Mouse (Mus musculus): ENCODE measurements at regions not wholly inside any gene's neighbourhood (a gene's known extent, or its start where the extent isn't known, plus 50 kb on each side); places are given as distances from the start of the nearest gene placed in this dataset.

GRCm38 (mm10) chr1:128803433-128804060 is 211.5 kb upstream of the Cxcr4 start:
- Histone ChIP-seq H3K27me3 (ENCODE audit: control insufficient read depth, insufficient read depth, low read length) (no peaks in the 10 kb centered on the region), H3K36me3 (ENCODE audit: control insufficient read depth, insufficient read depth, low read length) (no peaks in the 10 kb centered on the region), H3K27ac (ENCODE audit: insufficient read depth, low read depth, low read length) (no peak overlapping the region), H3K4me1 (ENCODE audit: control insufficient read depth, insufficient read depth, insufficient read length, low read length) (no peaks in the 10 kb centered on the region), H3K4me3 (ENCODE audit: low read depth, low read length) (no peak overlapping the region)
- TF ChIP-seq POLR2A (IDR thresholded peaks at IDR 0.05; ENCODE audit: low read depth, low read length) (no peak), CTCF (IDR thresholded peaks at IDR 0.05; ENCODE audit: extremely low read depth, insufficient read length, insufficient replicate concordance, low read depth, low read length) (no peak)
- WGBS = 39% methylated on average over 9 of the region's 9 CpGs

DNA sequence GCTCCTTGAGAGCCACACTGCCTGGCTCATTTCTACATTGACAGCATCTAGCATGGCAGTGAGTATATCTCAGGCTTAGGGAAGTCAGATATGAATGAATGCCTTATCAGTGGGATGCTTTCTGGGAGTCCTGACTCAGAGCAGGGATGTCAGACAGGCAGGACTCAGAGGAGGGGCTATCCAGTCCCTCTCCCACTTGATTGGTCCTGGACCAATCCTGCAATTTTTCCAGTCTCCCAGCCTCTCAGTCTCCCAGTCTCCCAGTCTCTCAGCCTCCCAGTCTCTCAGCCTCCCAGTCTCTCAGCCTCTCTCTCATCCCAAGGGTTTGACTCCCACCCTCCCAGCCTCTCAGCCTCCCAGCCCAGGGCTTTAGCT is 211.0 kb upstream of the Cxcr4 start:
- Histone ChIP-seq H3K27me3 (ENCODE audit: control insufficient read depth, insufficient read depth, low read length) (no peaks in the 10 kb centered on the region), H3K27ac (ENCODE audit: insufficient read depth, low read depth, low read length) (no peak overlapping the region), H3K36me3 (ENCODE audit: control insufficient read depth, insufficient read depth, low read length) (no peaks in the 10 kb centered on the region), H3K4me3 (ENCODE audit: low read depth, low read length) (no peak overlapping the region), H3K4me1 (ENCODE audit: control insufficient read depth, insufficient read depth, insufficient read length, low read length) (no peaks in the 10 kb centered on the region)
- TF ChIP-seq POLR2A (IDR thresholded peaks at IDR 0.05; ENCODE audit: low read depth, low read length) = no peak
- no peak for TF ChIP-seq CTCF (IDR thresholded peaks at IDR 0.05; ENCODE audit: extremely low read depth, insufficient read length, insufficient replicate concordance, low read depth, low read length)

GRCm38 (mm10) chr1:128798721-128799120 is 206.6 kb upstream of the Cxcr4 start:
- H3K4me1 ChIP-seq (ENCODE audit: control insufficient read depth, insufficient read depth, insufficient read length, low read length) = no peaks in the 10 kb centered on the region
- no peak overlapping the region for H3K4me3 ChIP-seq (ENCODE audit: low read depth, low read length)
- TF ChIP-seq POLR2A (IDR thresholded peaks at IDR 0.05; ENCODE audit: low read depth, low read length) (no peak), CTCF (IDR thresholded peaks at IDR 0.05; ENCODE audit: extremely low read depth, insufficient read length, insufficient replicate concordance, low read depth, low read length) (no peak)
- no peaks in the 10 kb centered on the region for H3K27me3 ChIP-seq (ENCODE audit: control insufficient read depth, insufficient read depth, low read length)
- no peaks in the 10 kb centered on the region for H3K36me3 ChIP-seq (ENCODE audit: control insufficient read depth, insufficient read depth, low read length)
- WGBS = 60% methylated on average over 4 of the region's 4 CpGs
- no peak overlapping the region for H3K27ac ChIP-seq (ENCODE audit: insufficient read depth, low read depth, low read length)

GRCm38 (mm10) chr1:128795654-128796053 is 203.6 kb upstream of the Cxcr4 start:
- Histone ChIP-seq H3K4me3 (ENCODE audit: low read depth, low read length) (no peak overlapping the region), H3K36me3 (ENCODE audit: control insufficient read depth, insufficient read depth, low read length) (no peaks in the 10 kb centered on the region), H3K27ac (ENCODE audit: insufficient read depth, low read depth, low read length) (no peak overlapping the region), H3K27me3 (ENCODE audit: control insufficient read depth, insufficient read depth, low read length) (no peaks in the 10 kb centered on the region), H3K4me1 (ENCODE audit: control insufficient read depth, insufficient read depth, insufficient read length, low read length) (no peaks in the 10 kb centered on the region)
- TF ChIP-seq CTCF (IDR thresholded peaks at IDR 0.05; ENCODE audit: extremely low read depth, insufficient read length, insufficient replicate concordance, low read depth, low read length) = no peak
- no peak for TF ChIP-seq POLR2A (IDR thresholded peaks at IDR 0.05; ENCODE audit: low read depth, low read length)
- WGBS = 76% methylated on average over 6 of the region's 6 CpGs

GRCm38 (mm10) chr1:128790881-128791280 is 198.8 kb upstream of the Cxcr4 start:
- Histone ChIP-seq H3K27ac (ENCODE audit: insufficient read depth, low read depth, low read length) (no peak overlapping the region), H3K4me3 (ENCODE audit: low read depth, low read length) (no peak overlapping the region), H3K27me3 (ENCODE audit: control insufficient read depth, insufficient read depth, low read length) (no peaks in the 10 kb centered on the region), H3K36me3 (ENCODE audit: control insufficient read depth, insufficient read depth, low read length) (no peaks in the 10 kb centered on the region), H3K4me1 (ENCODE audit: control insufficient read depth, insufficient read depth, insufficient read length, low read length) (no peaks in the 10 kb centered on the region)
- 84% methylated on average over 6 of the region's 6 CpGs for WGBS
- TF ChIP-seq POLR2A (IDR thresholded peaks at IDR 0.05; ENCODE audit: low read depth, low read length) (no peak), CTCF (IDR thresholded peaks at IDR 0.05; ENCODE audit: extremely low read depth, insufficient read length, insufficient replicate concordance, low read depth, low read length) (no peak)

GRCm38 (mm10) chr1:128789567-128790335 is 197.7 kb upstream of the Cxcr4 start:
- no peak overlapping the region for H3K4me3 ChIP-seq (ENCODE audit: low read depth, low read length)
- H3K36me3 ChIP-seq (ENCODE audit: control insufficient read depth, insufficient read depth, low read length) = no peaks in the 10 kb centered on the region
- 65% methylated on average over 3 of the region's 3 CpGs for WGBS

GRCm38 (mm10) chr1:128788227-128788626 is 196.1 kb upstream of the Cxcr4 start:
- H3K27me3 ChIP-seq (ENCODE audit: control insufficient read depth, insufficient read depth, low read length) = no peaks in the 10 kb centered on the region
- WGBS = 59% methylated on average over 6 of the region's 6 CpGs
- H3K27ac ChIP-seq (ENCODE audit: insufficient read depth, low read depth, low read length) = no peak overlapping the region
- H3K4me3 ChIP-seq (ENCODE audit: low read depth, low read length) = no peak overlapping the region
- no peaks in the 10 kb centered on the region for H3K36me3 ChIP-seq (ENCODE audit: control insufficient read depth, insufficient read depth, low read length)
- TF ChIP-seq POLR2A (IDR thresholded peaks at IDR 0.05; ENCODE audit: low read depth, low read length) (no peak), CTCF (IDR thresholded peaks at IDR 0.05; ENCODE audit: extremely low read depth, insufficient read length, insufficient replicate concordance, low read depth, low read length) (no peak)
- no peaks in the 10 kb centered on the region for H3K4me1 ChIP-seq (ENCODE audit: control insufficient read depth, insufficient read depth, insufficient read length, low read length)

More at GRCm38 (mm10) chr1:128789567-128790335, 197.7 kb upstream of the Cxcr4 start:
- Histone ChIP-seq H3K27me3 (ENCODE audit: control insufficient read depth, insufficient read depth, low read length) (no peaks in the 10 kb centered on the region), H3K4me1 (ENCODE audit: control insufficient read depth, insufficient read depth, insufficient read length, low read length) (no peaks in the 10 kb centered on the region), H3K27ac (ENCODE audit: insufficient read depth, low read depth, low read length) (no peak overlapping the region)
- no peak for TF ChIP-seq CTCF (IDR thresholded peaks at IDR 0.05; ENCODE audit: extremely low read depth, insufficient read length, insufficient replicate concordance, low read depth, low read length)
- TF ChIP-seq POLR2A (IDR thresholded peaks at IDR 0.05; ENCODE audit: low read depth, low read length) = no peak

Data from small intestine, adult 2 months (tissue).